In the genomic region with DNA sequence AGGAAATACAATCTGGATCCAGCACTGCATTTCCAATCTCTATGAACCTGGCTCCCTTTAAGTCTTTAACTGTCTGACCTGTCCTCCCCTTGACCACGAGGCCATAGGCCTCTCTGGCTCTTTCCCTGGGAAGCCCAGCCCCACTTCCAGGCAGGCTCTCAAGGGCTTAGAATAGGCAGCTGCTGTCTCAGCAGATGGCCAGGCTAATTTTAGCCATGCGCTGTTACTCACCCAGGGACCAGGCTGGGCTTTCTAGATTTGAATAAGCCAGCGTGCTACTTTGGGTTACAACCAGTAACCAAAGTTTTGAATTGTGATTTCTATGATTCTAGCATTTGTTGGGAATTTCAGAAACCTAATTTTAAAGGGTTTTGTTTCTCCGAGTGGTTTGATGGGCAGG, we compare ENCODE assay signal across 9 mouse cellular contexts. TPM values are rescaled to one million over a fixed set of nuclear protein-coding genes. Genes with fewer than 3 reads are reported as not detected.
DNase-seq lines count a peak whose midpoint lies in the region; ATAC-seq and TF ChIP-seq lines count a peak whose summit lies in the region.
"Had no signal": no experiment of that assay in that cellular context is flagged by ENCODE, and none has a peak within 500 bp of the region (broad histone marks: within the 10 kb centered on the region; RNA-seq: fewer than 3 reads in every experiment).

No protein-coding gene starts in this region.

- 0 out of 2 replicates have a peak overlapping the region, but pooled peaks have one; percentile 21 for H3K27ac ChIP-seq in embryonic facial prominence, embryonic 14.5 days (replicated peaks; ENCODE audit: low read depth, low read length)
- H3K27ac ChIP-seq in embryonic facial prominence, embryonic 10.5 days (replicated peaks), result no peak overlapping the region
- no peak overlapping the region for H3K27ac ChIP-seq in intestine, embryonic 15.5 days
- H3K27ac ChIP-seq: lung, embryonic 15.5 days had no signal

- ATAC-seq in embryonic facial prominence, embryonic 14.5 days (ENCODE audit: low read depth), result peak; percentile 67; the same call in 1 of the 2 replicates
- no peak for ATAC-seq in intestine, embryonic 15.5 days

- peak; percentile 67 for DNase-seq in embryonic facial prominence, embryonic 14.5 days (ENCODE audit: low spot score)
- no peak for DNase-seq in embryonic facial prominence, embryonic 10.5 days (ENCODE audit: low spot score)
- DNase-seq in brain, embryonic 14.5 days (ENCODE audit: low read depth), result peak; percentile 39
- DNase-seq in gastrocnemius, postnatal 14 days, result peak; percentile 79
- peak; percentile 71 to 75 for DNase-seq in layer of hippocampus, adult 8-10 months (ENCODE audit: low spot score in 2 of 2)
- DNase-seq in right cerebral cortex, adult 18-20 months, result peak; percentile 87
- DNase-seq in lung, adult 18-20 months, result no peak

- intact Hi-C loops in gastrocnemius, postnatal 14 days (cut with DNase I; ENCODE audit: low total_unique reads), result no loop called here

- no peaks in the 10 kb centered on the region for H3K4me1 ChIP-seq in embryonic facial prominence, embryonic 14.5 days (ENCODE audit: control insufficient read depth, insufficient read depth, low read length)
- no peaks in the 10 kb centered on the region for H3K4me1 ChIP-seq in embryonic facial prominence, embryonic 10.5 days
- H3K4me1 ChIP-seq in intestine, embryonic 15.5 days (replicated peaks), result no peaks in the 10 kb centered on the region
- H3K4me1 ChIP-seq: lung, embryonic 15.5 days had no signal

- TF ChIP-seq CTCF in brain, embryonic 14.5 days (IDR thresholded peaks at IDR 0.05; ENCODE audit: borderline replicate concordance, extremely low read depth, insufficient read depth, insufficient read length), result no peak

- WGBS in embryonic facial prominence, embryonic 14.5 days, result 65% methylated on average over 4 of the region's 4 CpGs
- 81% methylated on average over 4 of the region's 4 CpGs for WGBS in embryonic facial prominence, embryonic 10.5 days
- WGBS in intestine, embryonic 15.5 days, result 65% methylated on average over 4 of the region's 4 CpGs

- H3K36me3 ChIP-seq in embryonic facial prominence, embryonic 14.5 days (ENCODE audit: control insufficient read depth, insufficient read depth, low read length), result peaks cover 38% of the 10 kb centered on the region
- H3K36me3 ChIP-seq in embryonic facial prominence, embryonic 10.5 days (replicated peaks), result peaks cover 70% of the 10 kb centered on the region
- H3K36me3 ChIP-seq in intestine, embryonic 15.5 days, result peaks cover 11% of the 10 kb centered on the region; the same call in 1 of the 2 replicates

- no peak overlapping the region for H3K9ac ChIP-seq in embryonic facial prominence, embryonic 14.5 days (ENCODE audit: low read depth, low read length)
- H3K9ac ChIP-seq in intestine, embryonic 15.5 days, result no peak overlapping the region
- H3K9ac ChIP-seq: lung, embryonic 15.5 days had no signal

- no peaks in the 10 kb centered on the region for H3K27me3 ChIP-seq in embryonic facial prominence, embryonic 14.5 days (replicated peaks; ENCODE audit: control insufficient read depth, insufficient read depth, low read length)
- H3K27me3 ChIP-seq in embryonic facial prominence, embryonic 10.5 days (replicated peaks; ENCODE audit: low read depth, poor library complexity, severe bottlenecking), result no peaks in the 10 kb centered on the region
- no peaks in the 10 kb centered on the region for H3K27me3 ChIP-seq in intestine, embryonic 15.5 days (replicated peaks)
- H3K27me3 ChIP-seq: lung, embryonic 15.5 days had no signal

- TF ChIP-seq POLR2A in brain, embryonic 14.5 days (IDR thresholded peaks at IDR 0.05; ENCODE audit: borderline replicate concordance, extremely low read depth, insufficient read depth, insufficient read length, poor library complexity, severe bottlenecking), result no peak

- H3K9me3 ChIP-seq in embryonic facial prominence, embryonic 14.5 days (ENCODE audit: control insufficient read depth, low read length), result no peaks in the 10 kb centered on the region
- H3K9me3 ChIP-seq in embryonic facial prominence, embryonic 10.5 days, result no peaks in the 10 kb centered on the region
- H3K9me3 ChIP-seq in intestine, embryonic 15.5 days, result no peaks in the 10 kb centered on the region
- H3K9me3 ChIP-seq: lung, embryonic 15.5 days had no signal

- H3K4me3 ChIP-seq in embryonic facial prominence, embryonic 14.5 days (ENCODE audit: low read depth, low read length), result no peak overlapping the region
- no peak overlapping the region for H3K4me3 ChIP-seq in embryonic facial prominence, embryonic 10.5 days
- H3K4me3 ChIP-seq in intestine, embryonic 15.5 days (replicated peaks), result no peak overlapping the region
- H3K4me3 ChIP-seq: lung, embryonic 15.5 days had no signal

- no peak overlapping the region for H3K4me2 ChIP-seq in embryonic facial prominence, embryonic 14.5 days (ENCODE audit: low read depth, low read length)
- H3K4me2 ChIP-seq in intestine, embryonic 15.5 days (replicated peaks), result no peak overlapping the region
- H3K4me2 ChIP-seq: lung, embryonic 15.5 days had no signal

RNA-seq across cellular contexts. Expression of a gene that starts 35.9 kb away (rescaled TPM):
- 90.5 and 103 TPM in 2 replicates for polyA plus RNA-seq in embryonic facial prominence, embryonic 14.5 days (2014; fragmentation: Nextera tagmentation; extraction: Ambion mirVana)
- 285 and 291 TPM in 2 replicates for polyA plus RNA-seq in embryonic facial prominence, embryonic 10.5 days (2016; fragmentation: Nextera tagmentation; extraction: Ambion mirVana)
- 105 and 115 TPM in 2 replicates for polyA plus RNA-seq in brain, embryonic 14.5 days (2012; rRNA removed)
- 10 to 100 TPM; 51.9 to 53.6 TPM for total RNA-seq in gastrocnemius, postnatal 14 days (2021)
- 100 to 1,000 TPM; 107 to 134 (median 123) TPM for total RNA-seq in layer of hippocampus, adult 8-10 months (2022)
- 109 TPM in 2 replicates for polyA plus RNA-seq in intestine, embryonic 15.5 days (2015; fragmentation: Nextera tagmentation; extraction: Ambion mirVana)

RNA-seq across cellular contexts. Expression of a gene that starts 36.4 kb away (rescaled TPM):
- polyA plus RNA-seq in embryonic facial prominence, embryonic 14.5 days (2014; fragmentation: Nextera tagmentation; extraction: Ambion mirVana), result 13.6 and 14.0 TPM in 2 replicates
- polyA plus RNA-seq in embryonic facial prominence, embryonic 10.5 days (2016; fragmentation: Nextera tagmentation; extraction: Ambion mirVana), result 23.5 and 25.4 TPM in 2 replicates
- 10.2 and 13.9 TPM in 2 replicates for polyA plus RNA-seq in brain, embryonic 14.5 days (2012; rRNA removed)
- total RNA-seq in gastrocnemius, postnatal 14 days (2021), result 1 to 10 TPM; 3.2 to 3.6 TPM
- total RNA-seq in layer of hippocampus, adult 8-10 months (2022), result 1 to 10 TPM; 2.7 to 4.6 (median 3.6) TPM
- polyA plus RNA-seq in intestine, embryonic 15.5 days (2015; fragmentation: Nextera tagmentation; extraction: Ambion mirVana), result 14.4 and 15.9 TPM in 2 replicates

Comparison
In these comparisons a context has a peak if more than half of its experiments do, and no peak if none do; other contexts are left out.
1. DNase-seq: peak in embryonic facial prominence, embryonic 14.5 days (single experiment), brain, embryonic 14.5 days (single experiment), gastrocnemius, postnatal 14 days (single experiment), layer of hippocampus, adult 8-10 months (2 of 2) and right cerebral cortex, adult 18-20 months (single experiment); none in embryonic facial prominence, embryonic 10.5 days (single experiment) and lung, adult 18-20 months (0 of 2).